Mouse (Mus musculus) spleen, adult 2 months (tissue): ENCODE results near the gene Elovl5. TPM values are rescaled to one million over a fixed set of nuclear protein-coding genes. Genes with fewer than 3 reads are reported as not detected.
A peak's percentile ranks its signal among the peaks of the same experiment; 100 is the strongest.

Source experiments
- DNase-seq, 2 experiments: peaks; one replicate each; pipeline versions ENCODE4 v3.0.0 to v3.0.0-alpha.2; 2012 to 2021; ENCODE audit warnings: low spot score in 2 of 2, low read depth in 1 of 2
- H3K27ac ChIP-seq: fragments of 200-500 bp; 2 replicates; pipeline ENCODE4 v1.5.1; 2012; ENCODE audit warnings: low read length, inconsistent platforms; ENCODE audit not compliant: insufficient read depth
- H3K27me3 ChIP-seq: fragments of 200-500 bp; 2 replicates; pipeline ENCODE4 v1.6.1; 2012; ENCODE audit warnings: mild to moderate bottlenecking, moderate library complexity, low read length, inconsistent platforms; ENCODE audit not compliant: control insufficient read depth, insufficient read depth
- H3K36me3 ChIP-seq: fragments of 200-500 bp; 2 replicates; pipeline ENCODE4 v1.6.1; 2012; ENCODE audit warnings: mild to moderate bottlenecking, low read length, inconsistent platforms; ENCODE audit not compliant: control insufficient read depth, insufficient read depth
- H3K4me1 ChIP-seq: fragments of 200-500 bp; 2 replicates; pipeline ENCODE4 v1.6.1; 2011; ENCODE audit warnings: inconsistent platforms; ENCODE audit not compliant: control insufficient read depth, insufficient read depth, insufficient read length
- H3K4me3 ChIP-seq: fragments of 200-500 bp; 2 replicates; pipeline ENCODE4 v1.5.1; 2011; ENCODE audit warnings: mild to moderate bottlenecking, inconsistent platforms; ENCODE audit not compliant: insufficient read depth, insufficient read length; ENCODE audit errors: extremely low read depth
- CTCF ChIP-seq: fragments of 200-500 bp; IDR thresholded peaks from 2 replicates; pipeline ENCODE4 v1.5.1; 2011; ENCODE audit warnings: mild to moderate bottlenecking, inconsistent platforms; ENCODE audit not compliant: insufficient read depth, insufficient read length, insufficient replicate concordance; ENCODE audit errors: extremely low read depth
- POLR2A ChIP-seq: fragments of 200-500 bp; IDR thresholded peaks from 2 replicates; pipeline ENCODE4 v1.6.1; 2011; ENCODE audit warnings: low read depth, low read length, inconsistent platforms
- WGBS: fragments of 180-500 bp; shearing (Covaris S2); methylation state at CpG from one replicate; pipeline ENCODE4 v1.1.7; 2018; 5-methylcytosine and 5-hydroxymethylcytosine counted together
- polyA plus RNA-seq: library from polyadenylated mRNA; depleted of rRNA; stranded (reverse); fragments of >200 nt; gene quantifications from 2 replicates; pipeline ENCODE4 v1.2.3, GENCODE M21; 2012

Gene Elovl5
- polyA plus RNA-seq, 1 experiment = 32.4 TPM

- no peaks in the 10 kb centered on the region for H3K4me1 ChIP-seq
- H3K4me3 ChIP-seq = no peak overlapping the region
- no peak overlapping the region for H3K27ac ChIP-seq
- H3K36me3 ChIP-seq = no peaks in the 10 kb centered on the region
- no peak for TF ChIP-seq CTCF
- TF ChIP-seq POLR2A = no peak
- H3K27me3 ChIP-seq = no peaks in the 10 kb centered on the region
- 77% methylated on average over 2 of the region's 2 CpGs for WGBS
- DNase-seq = no peak
Observed at GRCm38 (mm10) chr9:78003278-78003677, 86.1 kb downstream of the Elovl5 start.

GRCm38 (mm10) chr9:78005481-78005880 is 88.3 kb downstream of the Elovl5 start:
- H3K4me3 ChIP-seq = no peak overlapping the region
- H3K27me3 ChIP-seq = no peaks in the 10 kb centered on the region
- TF ChIP-seq CTCF (peak; percentile 44; the same call in 1 of the 2 replicates), POLR2A (no peak)
- DNase-seq = peak in 1 of 2 experiments; percentile 30
- WGBS = 30% methylated on average over 3 of the region's 3 CpGs
- H3K36me3 ChIP-seq = no peaks in the 10 kb centered on the region
- no peak overlapping the region for H3K27ac ChIP-seq
- H3K4me1 ChIP-seq = peaks cover 4% of the 10 kb centered on the region; the same call in 1 of the 2 replicates

GRCm38 (mm10) chr9:78006209-78007001 is 89.2 kb downstream of the Elovl5 start:
- Histone ChIP-seq H3K36me3 (no peaks in the 10 kb centered on the region), H3K4me1 (peaks cover 4% of the 10 kb centered on the region; the same call in 1 of the 2 replicates), H3K27me3 (no peaks in the 10 kb centered on the region), H3K4me3 (no peak overlapping the region), H3K27ac (no peak overlapping the region)
- DNase-seq = peak in 1 of 2 experiments; percentile 75
- 52% methylated on average over 19 of the region's 19 CpGs for WGBS
- TF ChIP-seq POLR2A (no peak), CTCF (peak; percentile 94)

- H3K27me3 ChIP-seq = no peaks in the 10 kb centered on the region
- TF ChIP-seq POLR2A (no peak), CTCF (no peak)
- DNase-seq = no peak
- H3K4me3 ChIP-seq = no peak overlapping the region
- H3K36me3 ChIP-seq = no peaks in the 10 kb centered on the region
- WGBS = 83% methylated on average over 7 of the region's 7 CpGs
- peaks cover 4% of the 10 kb centered on the region; the same call in 1 of the 2 replicates for H3K4me1 ChIP-seq
- H3K27ac ChIP-seq = no peak overlapping the region
Observed at GRCm38 (mm10) chr9:78009382-78009781, 92.2 kb downstream of the Elovl5 start.

GRCm38 (mm10) chr9:78010187-78010586 is 93.0 kb downstream of the Elovl5 start:
- no peak overlapping the region for H3K4me3 ChIP-seq
- DNase-seq = no peak
- H3K4me1 ChIP-seq = peaks cover 4% of the 10 kb centered on the region; the same call in 1 of the 2 replicates
- H3K27ac ChIP-seq = no peak overlapping the region
- WGBS = 17% methylated on average over 5 of the region's 5 CpGs
- H3K36me3 ChIP-seq = no peaks in the 10 kb centered on the region
- TF ChIP-seq CTCF (no peak), POLR2A (no peak)
- H3K27me3 ChIP-seq = no peaks in the 10 kb centered on the region

- no peaks in the 10 kb centered on the region for H3K27me3 ChIP-seq
- TF ChIP-seq POLR2A (no peak), CTCF (no peak)
- no peaks in the 10 kb centered on the region for H3K36me3 ChIP-seq
- no peak overlapping the region for H3K27ac ChIP-seq
- no peak for DNase-seq
- WGBS = 22% methylated on average over 10 of the region's 10 CpGs
- peaks cover 4% of the 10 kb centered on the region; the same call in 1 of the 2 replicates for H3K4me1 ChIP-seq
- no peak overlapping the region for H3K4me3 ChIP-seq
Observed at GRCm38 (mm10) chr9:78010707-78011106, 93.5 kb downstream of the Elovl5 start.

GRCm38 (mm10) chr9:78012066-78012465 is 94.9 kb downstream of the Elovl5 start:
- TF ChIP-seq CTCF (no peak), POLR2A (no peak)

More at GRCm38 (mm10) chr9:78012066-78012465, 94.9 kb downstream of the Elovl5 start:
- H3K36me3 ChIP-seq = no peaks in the 10 kb centered on the region
- H3K27me3 ChIP-seq = no peaks in the 10 kb centered on the region
- DNase-seq = no peak
- WGBS = 79% methylated on average over 4 of the region's 4 CpGs
- H3K27ac ChIP-seq = no peak overlapping the region
- peaks cover 4% of the 10 kb centered on the region; the same call in 1 of the 2 replicates for H3K4me1 ChIP-seq
- H3K4me3 ChIP-seq = no peak overlapping the region
